Mouse (Mus musculus) olfactory bulb, adult 2 months (tissue): ENCODE data around the gene Jup.

Source experiments
- CTCF ChIP-seq: fragments of 200-500 bp; IDR thresholded peaks from 2 replicates; pipeline ENCODE4 v1.5.1; 2012; ENCODE audit warnings: low read depth, mild to moderate bottlenecking, low read length, moderate library complexity; ENCODE audit not compliant: insufficient read depth
- POLR2A ChIP-seq: fragments of 200-500 bp; IDR thresholded peaks from 2 replicates; pipeline ENCODE4 v1.6.1; 2012; ENCODE audit warnings: mild to moderate bottlenecking, low read depth, low read length, moderate library complexity; ENCODE audit not compliant: insufficient read depth

- no peak for TF ChIP-seq POLR2A
- TF ChIP-seq CTCF: no peak
Observed at GRCm38 (mm10) chr11:100398517-100398916, 954 bp upstream of the Jup start.
